Mouse (Mus musculus): ENCODE data around the gene Chrdl2.

Gene Chrdl2

GRCm38 (mm10) chr7:99988725-99989124, 17.2 kb upstream of the Chrdl2 start:
- peak; percentile 83 for DNase-seq

DNA sequence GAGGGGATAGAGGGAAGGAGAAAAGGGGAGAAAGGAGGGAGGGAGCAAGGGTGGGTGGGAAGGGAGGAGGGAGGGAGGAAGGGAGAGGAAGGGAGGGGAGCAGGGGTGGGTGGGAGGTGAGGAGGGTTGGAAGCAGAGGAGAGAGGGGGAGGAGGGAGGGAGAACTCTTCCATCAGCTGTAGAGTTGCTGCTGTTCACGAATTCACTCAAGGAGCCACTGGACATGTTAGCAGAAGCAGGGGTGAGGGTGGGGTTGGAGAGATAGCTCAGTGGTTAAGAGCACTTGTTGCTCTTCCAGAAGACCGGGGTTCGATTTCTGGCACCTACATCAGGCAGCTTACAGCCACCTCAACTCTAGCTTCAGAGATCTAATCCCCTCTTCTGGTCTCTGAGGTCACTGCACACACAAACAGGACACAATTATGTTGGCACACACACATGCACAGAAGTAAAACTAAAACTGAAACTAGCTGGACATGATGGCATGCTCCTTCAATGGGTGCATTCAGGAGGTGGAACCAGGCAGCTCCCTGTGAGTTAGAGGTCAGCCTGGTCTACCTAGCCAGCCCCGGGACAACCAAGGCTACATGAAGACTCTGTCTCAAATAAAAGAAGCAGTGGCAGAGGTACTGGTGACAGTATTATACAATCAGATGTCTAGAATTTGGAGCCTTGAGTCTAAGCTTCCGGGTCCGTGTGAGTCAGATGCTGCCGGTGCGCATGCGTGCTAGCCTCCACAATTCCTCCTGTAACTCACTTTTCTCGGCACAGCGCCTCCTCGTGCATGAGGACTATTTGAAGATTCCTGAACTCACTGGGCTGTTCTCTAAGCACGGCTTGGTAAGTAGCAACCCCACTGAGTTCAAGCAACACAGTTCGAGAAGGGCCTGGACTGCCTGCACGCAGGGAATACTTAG, 15.9 kb upstream of the Chrdl2 start:
- DNase-seq = peak; percentile 48

DNA sequence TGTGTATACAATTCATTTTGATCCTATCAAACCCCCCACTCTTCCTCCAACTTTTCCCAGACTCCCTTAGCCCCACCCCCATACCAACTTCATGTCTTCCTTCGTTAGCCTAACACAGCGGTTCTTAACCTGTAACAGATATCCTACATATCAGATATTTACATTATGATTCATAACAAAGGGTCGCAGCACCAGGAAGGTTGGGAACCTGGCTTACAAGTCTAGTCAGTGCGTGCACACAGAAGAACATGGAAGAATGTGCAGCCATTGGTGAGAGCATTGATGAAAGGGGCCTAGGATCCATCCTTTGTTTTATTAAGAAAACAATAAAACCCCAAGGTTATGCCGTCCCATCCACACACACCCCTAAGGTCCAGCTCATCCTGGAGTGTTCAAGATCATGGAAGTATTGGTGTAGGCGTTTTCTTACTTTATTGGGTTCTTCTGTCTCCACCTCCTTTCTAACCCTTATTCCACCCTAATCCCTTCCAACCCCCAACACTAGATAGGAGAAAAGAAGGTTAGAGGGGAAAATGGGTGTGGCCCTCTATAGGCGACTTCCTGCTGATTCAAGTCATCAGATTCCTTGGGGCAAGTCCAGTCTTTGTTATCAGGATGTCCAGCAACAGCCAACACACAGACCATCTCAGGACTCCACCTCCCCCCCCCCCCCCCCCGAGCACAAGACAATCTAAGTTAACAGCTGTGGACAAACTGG, 14.8 kb upstream of the Chrdl2 start:
- DNase-seq = no peak

GRCm38 (mm10) chr7:99993159-99993558, 12.8 kb upstream of the Chrdl2 start:
- DNase-seq = no peak

DNA sequence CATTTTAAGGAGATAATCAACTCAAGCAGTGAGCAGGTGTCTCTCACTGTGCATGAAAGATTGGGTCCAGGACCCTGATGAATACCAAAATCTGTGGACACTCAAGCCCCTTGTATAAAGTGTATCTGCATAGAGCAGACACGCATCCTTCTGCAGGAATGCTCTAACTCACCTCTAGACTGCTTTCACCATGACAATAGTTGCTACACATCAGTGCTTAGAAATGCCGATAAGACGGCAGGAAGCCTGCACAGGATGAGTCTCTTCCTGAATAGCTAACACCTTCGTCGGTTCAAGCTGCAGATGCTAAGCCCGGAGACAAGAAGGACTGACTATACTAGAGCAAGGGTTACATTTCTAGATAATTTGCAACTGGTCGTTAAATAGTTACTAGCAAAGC, 10.8 kb upstream of the Chrdl2 start:
- DNase-seq = no peak

DNA sequence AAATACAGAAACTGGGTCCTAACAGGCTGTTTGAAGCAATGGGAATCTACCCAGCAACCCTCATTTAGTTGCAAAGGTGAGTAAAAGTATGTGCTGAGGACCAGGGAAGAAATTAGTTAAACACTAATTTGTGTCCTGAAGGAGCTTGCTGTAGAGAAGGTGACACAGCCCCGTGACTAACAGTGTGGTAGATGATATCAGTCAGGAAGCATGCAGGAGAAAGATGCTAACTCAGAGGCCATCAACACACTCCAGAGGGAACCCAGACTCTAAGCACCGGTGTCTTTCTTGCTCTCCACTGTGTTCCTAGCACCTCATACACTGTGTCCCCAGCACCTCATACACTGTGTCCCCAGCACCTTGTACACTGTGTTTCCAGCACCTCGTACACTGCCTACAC, 7.3 kb upstream of the Chrdl2 start:
- DNase-seq = no peak

DNA sequence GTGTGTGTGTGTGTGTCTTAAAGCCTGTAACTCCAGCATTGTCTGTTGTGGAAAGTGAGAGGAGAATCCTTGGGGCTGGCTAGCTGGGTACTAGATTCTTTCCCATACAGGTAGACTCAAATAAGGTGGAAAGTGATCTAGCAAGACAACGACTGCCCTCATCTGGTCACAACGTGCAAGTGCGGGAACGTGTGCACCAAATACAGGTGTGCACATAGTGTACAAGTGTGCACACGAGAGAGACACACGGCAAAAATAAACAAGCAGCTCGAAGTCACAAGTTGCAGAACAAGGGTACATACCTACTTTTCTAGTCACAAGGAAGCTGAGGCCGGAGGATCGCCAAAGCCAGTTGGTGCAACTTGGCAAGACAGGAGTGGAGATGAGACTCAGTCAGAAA, 2.2 kb upstream of the Chrdl2 start:
- DNase-seq = no peak

- DNase-seq = no peak
These were observed 439 bp downstream of the Chrdl2 start for GRCm38 (mm10) chr7:100006411-100006810.

DNA sequence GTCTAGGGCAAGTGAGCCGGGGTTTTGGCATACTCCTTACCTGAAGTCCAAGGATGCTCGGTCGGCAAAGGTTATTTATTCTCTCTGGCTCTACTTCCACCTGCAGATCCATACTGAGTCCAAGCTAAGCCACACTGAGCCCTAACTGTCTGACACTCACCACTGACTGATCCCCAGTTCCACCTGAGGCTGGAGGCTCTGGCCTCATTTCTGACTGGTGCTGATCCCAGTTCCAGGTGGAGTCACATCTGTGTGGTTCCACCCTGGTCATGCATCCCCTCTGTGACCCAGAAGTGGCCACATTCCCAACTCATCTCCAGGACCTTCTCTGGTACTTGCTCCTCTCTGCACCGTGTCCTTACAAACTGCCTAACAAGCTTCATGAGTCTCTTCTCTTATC, 2.8 kb downstream of the Chrdl2 start:
- DNase-seq = no peak

GRCm38 (mm10) chr7:100009640-100010039, 3.7 kb downstream of the Chrdl2 start:
- peak; percentile 87 for DNase-seq

- DNase-seq = peak; percentile 32
These were observed 4.7 kb downstream of the Chrdl2 start for GRCm38 (mm10) chr7:100010711-100011110.

DNA sequence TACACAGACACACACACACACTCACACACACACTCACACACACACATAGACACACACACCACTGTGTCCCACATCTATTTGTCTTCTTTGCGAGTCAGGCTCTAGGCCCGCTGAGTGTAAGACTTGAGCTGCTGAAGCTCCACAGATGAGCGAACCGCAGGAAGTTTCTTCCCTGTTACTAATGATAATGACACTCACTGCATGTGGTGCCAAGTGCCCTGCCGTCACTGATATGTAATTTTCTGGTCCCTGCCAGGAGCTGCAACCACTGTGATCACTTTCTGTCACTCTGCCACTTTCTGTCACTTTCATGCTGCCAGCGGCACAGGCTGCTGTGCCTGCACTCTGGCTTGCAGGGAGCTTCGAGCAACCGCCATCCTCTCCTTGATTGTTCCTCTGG, 6.1 kb downstream of the Chrdl2 start:
- DNase-seq = no peak

- DNase-seq = peak; percentile 57
These were observed 6.5 kb downstream of the Chrdl2 start for GRCm38 (mm10) chr7:100012515-100012914.

- DNase-seq = no peak
These were observed 8.2 kb downstream of the Chrdl2 start for GRCm38 (mm10) chr7:100014123-100014600.

- DNase-seq = no peak
These were observed 11.1 kb downstream of the Chrdl2 start for GRCm38 (mm10) chr7:100017056-100017455.

DNA sequence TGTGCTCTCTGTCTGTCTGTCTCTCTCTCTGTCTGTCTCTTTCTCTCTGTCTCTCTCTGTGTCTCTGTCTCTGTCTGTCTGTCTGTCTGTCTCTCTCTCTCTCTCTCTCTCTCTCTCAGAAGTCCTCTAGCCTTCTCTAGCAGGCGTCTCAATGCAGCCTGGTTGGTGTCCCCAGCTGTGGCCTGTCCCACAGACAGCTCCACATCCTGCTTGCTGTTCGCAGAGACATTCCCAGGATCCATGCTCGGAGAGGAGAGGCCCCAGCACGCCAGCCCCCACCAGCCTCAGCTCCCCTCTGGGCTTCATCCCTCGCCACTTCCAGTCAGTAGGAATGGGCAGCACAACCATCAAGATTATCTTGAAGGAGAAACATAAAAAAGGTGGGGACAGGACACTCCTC, 21.4 kb downstream of the Chrdl2 start:
- no peak for DNase-seq

GRCm38 (mm10) chr7:100029307-100029706, 23.3 kb downstream of the Chrdl2 start:
- DNase-seq = peak; percentile 58

DNA sequence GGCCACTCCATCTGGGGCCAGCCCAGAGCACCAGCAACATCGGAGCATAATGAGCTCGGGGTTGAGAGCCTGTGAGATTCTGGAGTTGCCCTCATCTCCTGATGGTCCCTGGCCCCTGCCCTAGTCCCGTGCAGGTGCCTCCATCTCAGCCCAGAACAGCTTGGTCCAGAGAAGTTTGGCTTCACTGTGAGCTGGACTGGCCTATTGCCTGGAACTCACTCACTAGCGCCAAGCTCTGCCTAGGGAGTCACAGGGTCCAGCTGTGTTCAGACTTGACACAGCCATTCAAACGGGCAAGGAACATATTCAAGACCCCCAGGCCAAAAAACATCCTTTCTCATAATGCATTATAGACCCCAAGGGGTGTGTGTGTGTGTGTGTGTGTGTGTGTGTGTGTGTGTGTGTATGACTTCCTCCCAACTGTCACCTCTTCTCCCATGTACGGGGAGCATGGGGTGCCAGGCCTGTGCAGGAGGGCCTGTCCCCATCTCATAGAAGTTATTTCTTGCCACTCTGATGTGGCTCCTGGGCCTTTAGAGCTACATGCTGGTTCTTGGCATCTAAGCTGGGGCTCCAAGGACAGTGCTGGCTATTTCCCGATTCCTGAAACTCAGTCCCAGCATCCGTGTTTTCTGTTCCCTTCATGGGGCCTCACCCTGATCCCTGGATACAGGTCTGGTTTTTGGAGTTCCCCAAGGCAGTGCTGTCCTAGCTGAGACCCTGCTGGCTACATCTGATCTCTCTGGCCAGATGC, 25.2 kb downstream of the Chrdl2 start:
- DNase-seq = no peak

DNA sequence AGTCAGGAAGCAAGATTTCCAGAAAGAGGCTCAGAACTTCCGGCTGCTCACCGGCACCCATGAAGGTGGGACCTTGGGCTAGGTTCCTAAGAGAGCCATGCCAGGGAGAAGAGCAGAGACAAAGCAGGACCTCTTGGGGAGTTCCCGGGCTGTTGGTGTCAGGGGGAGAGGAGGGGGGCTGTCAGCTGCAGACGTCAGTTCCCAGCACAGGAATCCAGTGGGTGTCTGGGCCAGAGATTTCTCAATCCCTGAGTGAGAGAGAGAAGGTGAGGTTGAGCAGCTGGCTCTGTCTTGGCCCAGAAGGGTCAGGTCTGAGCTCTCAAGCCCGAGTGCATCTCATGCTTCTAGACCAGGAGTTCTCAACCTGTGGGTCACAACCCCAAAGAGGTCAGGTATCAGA, 27.7 kb downstream of the Chrdl2 start:
- DNase-seq = no peak

- no peak for DNase-seq
These were observed 29.0 kb downstream of the Chrdl2 start for GRCm38 (mm10) chr7:100034815-100035463.

GRCm38 (mm10) chr7:100036050-100036449, 30.1 kb downstream of the Chrdl2 start:
- no peak for DNase-seq

DNA sequence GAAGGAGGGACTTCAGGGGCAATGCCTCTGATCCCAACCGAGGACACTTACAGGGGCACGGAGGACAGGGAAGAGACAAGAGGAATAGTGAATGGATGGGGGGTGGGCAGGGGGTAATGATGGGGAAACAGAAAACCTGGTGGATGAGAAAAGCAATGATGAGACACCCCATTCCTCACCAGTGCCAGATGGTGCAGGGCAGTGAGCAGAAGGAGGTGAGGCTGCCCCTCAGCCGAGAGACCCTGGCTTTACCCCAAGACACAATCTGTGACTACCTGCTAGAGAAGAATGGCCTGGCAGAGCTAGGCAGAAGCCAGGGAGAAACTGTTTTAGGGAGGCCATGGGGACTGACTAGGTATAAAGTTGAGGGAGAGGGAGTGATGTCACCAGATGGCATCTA, 30.5 kb downstream of the Chrdl2 start:
- no peak for DNase-seq

DNA sequence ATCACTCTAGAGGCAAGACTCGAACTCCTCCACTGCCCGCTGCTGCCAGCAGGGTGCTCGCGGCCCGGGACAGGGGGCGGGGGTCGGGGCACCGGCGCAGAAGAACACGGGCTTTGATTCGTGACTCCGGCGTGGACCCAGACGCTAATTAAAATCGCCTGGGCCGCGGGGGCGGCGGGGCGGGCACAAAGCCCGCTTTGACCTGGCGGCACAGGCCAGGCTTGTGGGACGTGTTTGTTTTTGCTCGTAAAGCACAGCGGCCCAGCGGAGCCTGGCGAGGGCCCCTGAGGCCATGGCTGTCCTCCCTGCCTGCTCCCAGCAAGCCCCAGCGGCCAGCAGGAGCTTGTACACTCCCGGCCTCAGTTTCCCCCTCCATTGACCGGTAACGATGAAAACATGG, 36.1 kb downstream of the Chrdl2 start:
- peak; percentile 61 for DNase-seq

All from embryo, embryonic 11 days (tissue).